Mouse (Mus musculus) CH12.LX (cell line): Measurements from ENCODE around the gene Psma6. TPM values are rescaled to one million over a fixed set of nuclear protein-coding genes. Genes with fewer than 3 reads are reported as not detected.

ENCODE experiments used
- DNase-seq: peaks from one replicate; pipeline ENCODE4 v3.0.0-alpha.2; 2013; ENCODE audit errors: extremely low read depth
- H3K27ac ChIP-seq: 2 replicates; pipeline ENCODE4 v1.5.1; 2012; ENCODE audit warnings: low read depth, mild to moderate bottlenecking, control low read depth, moderate library complexity; ENCODE audit not compliant: insufficient read depth
- H3K27me3 ChIP-seq: replicated peaks from 2 replicates; pipeline ENCODE3; 2012; ENCODE audit warnings: inconsistent platforms
- H3K36me3 ChIP-seq, 2 experiments: replicated peaks in 1 of 2; 2 replicates each; pipeline versions ENCODE3 to v1.6.1; 2012; ENCODE audit warnings: inconsistent platforms in 1 of 2, low read length in 1 of 2, mild to moderate bottlenecking in 1 of 2, mixed read lengths in 1 of 2, moderate library complexity in 1 of 2; ENCODE audit not compliant: control insufficient read depth in 1 of 2, insufficient read depth in 1 of 2
- H3K4me1 ChIP-seq, 2 experiments: 2 replicates each; pipeline ENCODE4 v1.6.1; 2012; ENCODE audit warnings: inconsistent platforms in 1 of 2, moderate library complexity in 1 of 2; ENCODE audit not compliant: insufficient read depth in 2 of 2, control insufficient read depth in 1 of 2
- H3K4me2 ChIP-seq: 2 replicates; pipeline ENCODE4 v1.6.1; 2012; ENCODE audit warnings: low read depth, mild to moderate bottlenecking, control low read depth; ENCODE audit not compliant: poor library complexity, insufficient read depth, severe bottlenecking
- H3K4me3 ChIP-seq, 3 experiments: fragments of 150-350 bp in 1 of 3; sonication (generic) in 1 of 3; replicated peaks in 1 of 3; 2 replicates each; pipeline versions ENCODE3 to v1.5.1; 2011 to 2012; ENCODE audit warnings: low read depth in 2 of 3, low read length in 2 of 3, mild to moderate bottlenecking in 2 of 3, moderate library complexity in 2 of 3, control low read depth in 1 of 3, improper control_type of control experiment in 1 of 3, inconsistent platforms in 1 of 3, mixed read lengths in 1 of 3; ENCODE audit not compliant: poor library complexity in 1 of 3
- H3K79me2 ChIP-seq: replicated peaks from 2 replicates; pipeline ENCODE4 v1.6.1; 2012; ENCODE audit warnings: mild to moderate bottlenecking, moderate library complexity; ENCODE audit not compliant: control insufficient read depth, poor library complexity, insufficient read depth, severe bottlenecking; ENCODE audit errors: extremely low read depth
- H3K9ac ChIP-seq: 2 replicates; pipeline ENCODE4 v1.6.1; 2012; ENCODE audit warnings: low read depth, mild to moderate bottlenecking, control low read depth, moderate library complexity; ENCODE audit not compliant: insufficient read depth
- H3K9me3 ChIP-seq: replicated peaks from 2 replicates; pipeline ENCODE3; 2012; ENCODE audit warnings: low read length, inconsistent platforms, mixed read lengths
- E2F4 ChIP-seq: IDR thresholded peaks from 2 replicates; pipeline ENCODE4 v1.6.1; 2011; ENCODE audit warnings: low read depth, low read length, improper control_type of control experiment; ENCODE audit not compliant: insufficient replicate concordance
- ELF1 ChIP-seq: IDR thresholded peaks from 2 replicates; pipeline ENCODE4 v1.6.1; 2014; ENCODE audit warnings: low read depth, mild to moderate bottlenecking, inconsistent platforms, low read length, improper control_type of control experiment
- EP300 ChIP-seq: IDR thresholded peaks from 2 replicates; pipeline ENCODE4 v1.6.1; 2011; ENCODE audit warnings: low read length, improper control_type of control experiment
- MAFK ChIP-seq: IDR thresholded peaks from 2 replicates; pipeline ENCODE4 v1.6.1; 2011; ENCODE audit warnings: low read length, improper control_type of control experiment; ENCODE audit not compliant: insufficient replicate concordance
- MXI1 ChIP-seq: IDR thresholded peaks from 2 replicates; pipeline ENCODE4 v1.6.1; 2011; ENCODE audit warnings: mild to moderate bottlenecking, low read depth, low read length, improper control_type of control experiment
- NELFE ChIP-seq: IDR thresholded peaks from 2 replicates; pipeline ENCODE4 v1.6.1; 2011; ENCODE audit warnings: low read depth, low read length, improper control_type of control experiment
- NRF1 ChIP-seq: IDR thresholded peaks from 2 replicates; pipeline ENCODE4 v1.6.1; 2014; ENCODE audit warnings: low read depth, mild to moderate bottlenecking, inconsistent platforms, low read length, improper control_type of control experiment, moderate library complexity
- PAX5 ChIP-seq: IDR thresholded peaks from 2 replicates; pipeline ENCODE4 v1.6.1; 2012; ENCODE audit warnings: low read length, inconsistent platforms, mixed read lengths
- POLR2AphosphoS2 ChIP-seq: IDR thresholded peaks from 2 replicates; pipeline ENCODE4 v1.6.1; 2011; ENCODE audit warnings: low read depth, low read length, improper control_type of control experiment
- RAD21 ChIP-seq: IDR thresholded peaks from 2 replicates; pipeline ENCODE4 v1.6.1; 2011; ENCODE audit warnings: low read depth, mild to moderate bottlenecking, low read length, improper control_type of control experiment, moderate library complexity
- RCOR1 ChIP-seq: conservative IDR thresholded peaks from 2 replicates; pipeline ENCODE4 v1.6.1; 2012; ENCODE audit warnings: low read depth, mild to moderate bottlenecking, inconsistent platforms, low read length, improper control_type of control experiment
- TCF12 ChIP-seq: IDR thresholded peaks from 2 replicates; pipeline ENCODE4 v1.6.1; 2014; ENCODE audit warnings: low read depth, mild to moderate bottlenecking, inconsistent platforms, low read length, improper control_type of control experiment
- USF2 ChIP-seq: conservative IDR thresholded peaks from 2 replicates; pipeline ENCODE4 v1.6.1; 2011; ENCODE audit warnings: low read depth, low read length, improper control_type of control experiment
- ZKSCAN1 ChIP-seq: IDR thresholded peaks from 2 replicates; pipeline ENCODE4 v1.6.1; 2012; ENCODE audit warnings: low read depth, inconsistent platforms, low read length, improper control_type of control experiment, borderline replicate concordance
- ZMIZ1 ChIP-seq: IDR thresholded peaks from 2 replicates; pipeline ENCODE4 v1.6.1; 2012; ENCODE audit warnings: low read depth, mild to moderate bottlenecking, inconsistent platforms, low read length, improper control_type of control experiment
- dilution Hi-C: fragments of 300-500 bp; cut with MboI; formaldehyde crosslinking; loops from 2 replicates; pipeline ENCODE4 v1.14.3; 2020; ENCODE audit warnings: low sequenced_read_pairs; ENCODE audit not compliant: extremely low pct_unique_long_range_greater_than_20kb, extremely low pct_ligation_motif_present
- in situ Hi-C: fragments of 300-500 bp; cut with MboI; formaldehyde crosslinking; loops from 3 replicates; pipeline ENCODE4 v1.14.3; 2019; ENCODE audit warnings: low sequenced_read_pairs, low pct_ligation_motif_present, low pct_unique_long_range_greater_than_20kb, mixed read lengths
- polyA plus RNA-seq: library from polyadenylated mRNA; unstranded; fragments of >175 nt; gene quantifications from 2 replicates; pipeline ENCODE4 v1.2.1, GENCODE M21; 2012; ENCODE audit warnings: low read depth; ENCODE audit not compliant: insufficient read length
- total RNA-seq, 2 experiments: library from RNA; depleted of rRNA; stranded (reverse); fragments of 300-350 nt in 1 of 2; fragments of >200 nt in 1 of 2; gene quantifications; 2 replicates each; pipeline ENCODE4 v1.2.3; 2012 to 2014

Psma6 gene
- total and polyA plus RNA-seq, 3 experiments, result 271 to 585 (median 307) TPM

DNA sequence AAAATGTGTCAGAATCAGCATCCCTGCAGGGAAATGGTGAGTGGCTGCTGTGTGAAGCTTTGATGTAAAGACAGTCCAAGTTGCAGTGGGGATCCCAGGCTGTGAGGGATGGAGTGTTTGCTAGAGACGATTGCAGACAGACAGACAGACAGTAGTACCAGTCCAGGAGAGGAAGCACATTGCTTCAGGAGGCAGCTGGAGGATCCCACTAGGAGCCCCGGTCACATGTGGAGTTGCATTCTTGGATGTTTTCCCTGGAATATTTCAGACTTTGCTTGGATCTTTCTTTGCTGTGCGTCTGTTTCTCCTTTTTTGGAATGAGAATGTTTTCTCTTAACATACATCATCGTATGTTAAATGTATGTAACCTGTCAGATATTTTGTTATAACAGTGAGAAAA is 69.9 kb downstream of the Psma6 start:
- H3K4me3 ChIP-seq, result no peak overlapping the region
- no peak overlapping the region for H3K4me2 ChIP-seq
- peaks cover 39 to 77% of the 10 kb centered on the region in 2 experiments for H3K4me1 ChIP-seq
- no peaks in the 10 kb centered on the region for H3K79me2 ChIP-seq
- H3K27me3 ChIP-seq, result no peaks in the 10 kb centered on the region
- TF ChIP-seq NRF1, result no peak
- TF ChIP-seq PAX5, result no peak
- TF ChIP-seq USF2, result no peak
- TF ChIP-seq RCOR1, result no peak
- no peak overlapping the region for H3K9ac ChIP-seq
- DNase-seq, result no peak
- in situ Hi-C loops, result no loop called here
- H3K9me3 ChIP-seq, result no peaks in the 10 kb centered on the region
- no peaks in the 10 kb centered on the region for H3K36me3 ChIP-seq
- no peak overlapping the region for H3K27ac ChIP-seq
- dilution Hi-C loops, result no loop called here

DNA sequence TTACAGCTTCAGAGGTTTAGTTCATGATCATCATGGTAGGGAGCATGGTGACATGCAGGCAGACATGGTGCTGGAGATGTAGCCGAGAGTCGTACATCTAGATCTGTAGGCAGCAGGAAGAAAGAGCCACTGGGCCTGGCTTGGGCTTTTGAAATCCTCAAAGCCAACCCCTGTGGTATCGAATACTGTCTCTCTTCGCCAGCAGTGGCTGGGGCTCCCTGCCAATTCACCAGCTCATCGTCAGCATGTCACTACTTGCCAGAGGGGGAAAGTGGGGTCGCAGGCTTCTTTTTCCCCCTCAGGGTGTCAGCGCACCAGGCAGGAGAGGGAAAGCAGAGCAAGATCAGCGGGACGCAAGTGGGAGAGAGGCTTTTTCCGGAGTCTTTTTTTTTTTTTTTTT is 71.2 kb downstream of the Psma6 start:
- in situ Hi-C loops (no loop called here), dilution Hi-C loops (no loop called here)
- TF ChIP-seq NELFE (no peak), E2F4 (no peak), USF2 (no peak), NRF1 (no peak), ELF1 (no peak)

DNA sequence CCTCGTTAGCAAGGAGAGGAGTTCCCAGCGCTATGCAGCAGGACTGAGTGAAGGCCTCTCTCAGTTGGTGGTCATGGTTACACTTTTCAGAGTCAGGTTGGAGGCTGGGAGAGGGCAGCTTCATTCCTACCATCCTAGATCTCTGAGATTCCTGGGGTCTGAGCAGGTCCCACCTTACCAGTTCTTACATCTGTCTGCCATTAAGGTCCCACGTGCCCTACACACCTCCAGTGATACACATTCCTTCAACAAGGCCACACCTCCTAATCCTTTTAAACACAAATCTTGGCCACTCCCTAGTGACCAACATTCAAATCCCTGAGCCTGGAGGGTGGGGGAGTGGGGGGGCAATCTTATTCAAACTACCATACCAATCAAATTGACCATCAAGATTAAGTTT is 72.1 kb downstream of the Psma6 start:
- Histone ChIP-seq H3K4me3 (no peak overlapping the region), H3K9ac (no peak overlapping the region), H3K27me3 (no peaks in the 10 kb centered on the region)
- DNase-seq, result no peak
- in situ Hi-C loops, result no loop called here
- TF ChIP-seq ZKSCAN1 (no peak), EP300 (no peak), POLR2AphosphoS2 (no peak), MAFK (no peak), NELFE (no peak), TCF12 (no peak), E2F4 (no peak), ZMIZ1 (no peak), MXI1 (no peak), RAD21 (no peak)
- TF ChIP-seq, all 38 proteins: peak for 0
- Histone ChIP-seq H3K4me1 (peaks cover 40 to 81% of the 10 kb centered on the region in 2 experiments), H3K27ac (no peak overlapping the region), H3K4me2 (no peak overlapping the region), H3K79me2 (no peaks in the 10 kb centered on the region), H3K9me3 (no peaks in the 10 kb centered on the region), H3K36me3 (no peaks in the 10 kb centered on the region)
- dilution Hi-C loops, result no loop called here

More for the DNA sequence above, 71.2 kb downstream of the Psma6 start:
- Histone ChIP-seq H3K79me2 (no peaks in the 10 kb centered on the region), H3K4me2 (no peak overlapping the region), H3K27ac (no peak overlapping the region), H3K9ac (no peak overlapping the region), H3K36me3 (no peaks in the 10 kb centered on the region), H3K4me3 (no peak overlapping the region), H3K9me3 (no peaks in the 10 kb centered on the region), H3K4me1 (peaks cover 41 to 78% of the 10 kb centered on the region in 2 experiments), H3K27me3 (no peaks in the 10 kb centered on the region)
- no peak for DNase-seq
